Mouse (Mus musculus) WW6 (cell line): ENCODE measurements around the gene 1700020D05Rik.
A peak's percentile ranks its signal among the peaks of the same experiment; 100 is the strongest.

Source experiments
- DNase-seq: peaks from one replicate; pipeline ENCODE4 v3.0.0-alpha.2; 2013; ENCODE audit warnings: low read depth, low spot score

Gene 1700020D05Rik

DNA sequence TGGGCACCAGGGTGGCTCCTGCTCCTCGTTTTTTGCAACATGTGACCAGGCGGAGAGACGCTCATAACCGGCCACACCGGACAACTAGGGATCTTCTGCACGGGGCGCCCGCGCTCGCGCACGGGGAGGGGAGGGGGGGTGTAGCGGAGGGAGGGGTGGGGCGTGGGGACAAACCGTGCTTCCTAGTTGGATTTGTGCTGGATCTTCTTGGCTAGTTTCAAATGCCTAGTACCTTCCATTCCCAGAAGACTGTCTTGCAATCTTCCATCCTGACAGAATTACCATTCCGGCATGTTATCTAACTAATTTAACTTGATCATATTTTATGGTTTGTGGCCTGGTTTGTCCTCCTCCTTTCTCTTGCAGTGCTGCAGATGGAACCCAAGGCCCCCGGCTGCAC is at the start of gene 1700020D05Rik:
1700020D05Rik (minus strand) TSS at position 101 of the 400 bp plus-strand sequence.
- DNase-seq = no peak

DNA sequence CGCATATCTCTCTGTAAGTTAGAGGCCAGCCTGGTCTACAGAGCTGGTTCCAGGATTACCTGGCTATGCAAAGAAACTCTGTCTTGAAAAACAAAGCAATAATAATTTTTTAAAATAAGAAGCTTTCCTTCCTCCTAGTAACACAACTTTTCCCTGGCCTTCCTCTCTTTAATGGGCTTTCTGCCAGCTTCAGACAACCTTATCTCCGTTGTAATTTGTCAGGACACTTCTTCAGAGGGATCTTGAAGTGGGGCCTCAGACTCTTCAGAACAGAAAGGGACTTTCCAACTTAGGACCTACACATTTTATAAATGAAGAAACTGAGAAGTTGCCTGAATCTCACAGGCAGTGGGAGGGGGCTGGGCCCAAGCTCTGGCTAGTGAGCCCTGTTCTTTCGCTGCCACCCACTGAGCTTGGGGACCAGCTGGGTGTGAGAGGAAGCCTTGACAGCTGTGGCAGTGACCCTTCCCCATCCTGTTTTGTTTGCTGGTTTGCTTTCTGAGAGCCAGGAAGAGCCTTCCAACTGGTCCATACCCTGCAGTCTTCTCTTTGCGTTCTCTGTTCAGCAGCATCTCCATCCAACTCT is 44.0 kb upstream of the 1700020D05Rik start:
- DNase-seq = no peak

DNA sequence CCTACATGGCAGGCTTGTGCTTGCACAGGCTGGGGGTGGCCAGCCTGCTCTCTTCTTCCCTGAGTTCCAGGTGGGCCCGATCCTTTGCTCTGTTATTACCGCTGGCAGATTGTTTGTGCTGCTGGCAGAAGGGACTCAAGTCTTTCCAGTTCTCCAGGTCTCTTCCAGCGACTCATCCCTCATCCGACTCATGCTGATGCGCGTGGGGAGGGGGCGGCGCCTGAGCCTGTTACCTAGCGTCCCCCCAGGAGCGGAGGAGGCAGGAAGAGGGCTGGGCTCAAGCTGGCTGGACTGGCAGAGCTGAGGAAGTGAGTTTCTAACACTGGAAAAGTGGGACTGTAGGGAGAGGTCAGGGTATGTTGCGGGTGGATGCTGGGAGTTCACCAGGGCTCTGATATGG is 40.4 kb upstream of the 1700020D05Rik start:
- DNase-seq = no peak

DNA sequence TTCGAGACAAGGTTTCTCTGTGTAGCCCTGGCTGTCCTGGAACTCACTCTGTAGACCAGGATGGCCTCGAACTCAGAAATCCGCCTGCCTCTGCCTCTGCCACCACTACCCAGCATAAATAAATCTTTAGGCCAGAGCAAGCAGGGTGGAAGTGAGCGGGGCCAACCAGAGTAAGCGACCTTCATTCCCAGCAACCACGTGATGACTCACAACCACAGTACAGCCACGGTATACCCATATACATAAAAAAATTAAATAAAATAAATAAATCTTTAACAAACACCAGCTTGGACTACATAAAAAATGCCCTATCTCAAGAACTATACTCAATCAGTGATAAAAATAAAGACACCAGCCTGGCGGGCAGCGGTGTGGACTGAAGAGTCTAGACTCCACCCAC is 39.8 kb upstream of the 1700020D05Rik start:
- no peak for DNase-seq

DNA sequence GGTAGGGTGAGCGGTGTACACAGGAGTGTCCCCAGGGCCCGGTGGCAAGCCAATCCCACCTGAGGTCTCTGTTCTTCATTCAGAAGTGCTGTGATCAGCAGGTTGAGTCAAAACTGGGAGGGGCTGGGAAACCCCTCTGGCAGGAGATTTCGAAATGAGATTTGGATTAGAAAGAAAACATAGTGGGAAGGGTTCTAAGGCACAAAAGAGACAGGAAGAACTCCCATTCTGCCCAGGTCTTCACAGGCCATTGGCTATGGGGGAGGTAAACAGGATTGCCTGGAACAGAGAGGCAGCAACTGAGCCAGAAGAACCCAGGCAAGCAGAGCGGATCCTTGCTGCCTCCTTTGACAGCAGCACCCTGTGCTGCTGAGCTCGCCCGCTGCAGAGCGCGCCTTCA is 35.2 kb upstream of the 1700020D05Rik start:
- DNase-seq = no peak

DNA sequence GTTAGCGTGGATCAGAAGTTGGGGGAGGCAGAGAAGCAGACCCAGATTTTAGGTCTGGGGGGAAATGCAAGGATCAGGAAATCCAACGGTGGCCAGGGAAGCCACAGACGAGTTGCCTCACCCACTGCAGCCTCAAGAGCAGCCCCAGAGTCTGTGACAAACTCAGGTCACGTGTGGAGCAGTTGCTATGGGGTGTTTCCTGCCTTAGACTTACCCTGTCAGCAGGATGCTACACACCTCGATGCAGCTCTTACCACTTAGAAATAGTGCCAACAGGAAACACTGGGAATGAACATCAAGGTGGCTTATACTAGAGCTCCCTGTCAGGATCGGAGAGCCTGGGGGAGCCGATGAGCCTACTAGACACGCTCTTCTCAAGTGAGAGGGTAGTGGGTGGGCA is 28.9 kb upstream of the 1700020D05Rik start:
- no peak for DNase-seq

DNA sequence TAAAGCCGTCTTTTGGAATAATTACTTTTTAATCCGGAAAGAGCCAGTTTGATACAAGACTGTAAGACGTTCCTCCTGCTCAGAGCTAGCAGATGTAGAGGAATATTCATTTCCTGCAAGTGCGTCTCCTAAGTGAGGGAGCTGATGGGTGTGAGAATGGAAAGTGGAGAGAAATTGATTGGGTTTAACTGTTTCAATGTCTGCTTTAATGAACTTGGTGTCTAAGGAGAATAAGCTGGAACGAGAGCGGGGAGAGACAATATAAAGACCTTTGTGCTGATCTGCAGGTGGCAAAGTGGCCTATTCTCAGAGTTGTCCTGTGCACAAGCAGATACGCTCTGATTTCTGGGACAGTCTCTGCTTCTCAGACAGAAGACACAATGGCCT is 26.5 kb upstream of the 1700020D05Rik start:
- no peak for DNase-seq

DNA sequence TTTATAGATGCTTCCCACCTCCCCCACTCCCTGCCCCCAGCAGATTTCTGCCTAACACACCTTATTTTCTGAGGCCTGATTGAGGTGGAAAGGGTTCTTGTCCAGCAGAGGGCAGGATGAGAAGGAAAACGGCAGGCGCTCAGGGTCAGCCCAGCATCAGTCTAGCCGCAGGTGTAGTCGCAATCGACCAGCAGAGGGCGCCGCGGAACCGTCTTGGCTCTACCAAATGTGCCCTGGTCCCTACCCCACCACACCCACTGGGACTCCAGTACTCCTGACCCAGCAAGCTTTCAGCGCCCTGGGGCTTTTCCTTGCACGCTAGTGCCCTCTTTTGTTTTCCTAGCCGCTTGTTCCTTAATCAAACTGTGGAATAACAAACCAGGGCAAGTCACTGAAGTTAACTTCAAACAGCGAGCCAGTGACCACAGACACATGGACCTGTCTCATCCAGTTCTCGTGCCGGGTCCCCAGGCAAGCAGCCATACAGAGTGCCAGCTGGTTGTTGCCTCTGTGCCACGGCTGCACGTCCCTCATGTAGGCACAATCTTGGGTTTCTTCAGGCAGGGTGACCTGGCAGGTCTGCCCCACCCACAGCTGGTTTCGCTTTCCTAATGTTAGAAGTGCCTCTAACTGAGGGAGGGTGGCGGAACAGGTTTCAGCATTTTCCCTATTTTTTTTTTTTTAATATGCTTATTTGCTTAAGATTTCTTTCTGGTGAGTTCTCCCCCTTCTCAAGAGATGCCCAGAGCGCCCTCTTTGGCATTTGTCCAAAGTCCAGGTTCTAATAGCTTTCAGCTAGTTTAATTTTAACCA is 25.9 kb upstream of the 1700020D05Rik start:
- peak; percentile 84 for DNase-seq

DNA sequence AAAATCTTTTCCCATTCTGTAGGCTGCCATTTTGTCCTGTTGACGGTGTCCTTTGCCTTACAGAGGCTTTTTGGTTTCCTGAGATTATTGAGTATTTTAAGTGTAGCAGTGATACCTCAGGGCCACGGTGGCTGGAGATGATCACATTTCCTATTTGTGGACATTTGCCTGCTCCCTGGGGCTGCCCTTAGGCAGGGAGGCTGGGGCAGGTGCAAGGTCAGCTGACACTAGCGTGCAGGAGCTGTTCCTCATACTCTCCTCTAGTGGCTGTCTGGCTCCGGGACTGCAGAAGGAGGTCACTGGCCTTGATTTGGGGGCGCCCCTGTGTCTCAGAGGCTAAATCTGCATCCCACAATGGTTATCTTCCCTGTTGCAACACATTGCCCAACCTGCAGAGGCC is 21.6 kb upstream of the 1700020D05Rik start:
- no peak for DNase-seq

DNA sequence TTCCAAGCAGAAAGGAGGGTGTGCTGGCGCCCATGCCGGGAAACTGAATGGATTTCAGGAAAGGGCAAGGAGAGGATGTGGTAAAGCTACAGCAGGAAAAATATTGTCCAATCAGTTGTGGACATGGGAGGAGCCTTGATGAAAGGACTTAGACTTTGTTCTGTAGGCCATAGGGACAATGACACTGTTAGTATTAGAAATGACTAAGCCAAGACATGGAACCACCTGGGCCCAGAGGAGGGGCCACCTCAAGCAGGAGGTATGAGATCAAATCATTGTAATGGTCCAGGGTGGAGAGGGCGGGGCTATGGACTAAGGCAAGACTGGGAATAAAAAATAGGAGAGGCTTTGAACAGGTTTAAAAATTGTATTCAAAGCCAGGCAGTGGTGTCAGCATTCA is 15.1 kb upstream of the 1700020D05Rik start:
- DNase-seq = no peak

DNA sequence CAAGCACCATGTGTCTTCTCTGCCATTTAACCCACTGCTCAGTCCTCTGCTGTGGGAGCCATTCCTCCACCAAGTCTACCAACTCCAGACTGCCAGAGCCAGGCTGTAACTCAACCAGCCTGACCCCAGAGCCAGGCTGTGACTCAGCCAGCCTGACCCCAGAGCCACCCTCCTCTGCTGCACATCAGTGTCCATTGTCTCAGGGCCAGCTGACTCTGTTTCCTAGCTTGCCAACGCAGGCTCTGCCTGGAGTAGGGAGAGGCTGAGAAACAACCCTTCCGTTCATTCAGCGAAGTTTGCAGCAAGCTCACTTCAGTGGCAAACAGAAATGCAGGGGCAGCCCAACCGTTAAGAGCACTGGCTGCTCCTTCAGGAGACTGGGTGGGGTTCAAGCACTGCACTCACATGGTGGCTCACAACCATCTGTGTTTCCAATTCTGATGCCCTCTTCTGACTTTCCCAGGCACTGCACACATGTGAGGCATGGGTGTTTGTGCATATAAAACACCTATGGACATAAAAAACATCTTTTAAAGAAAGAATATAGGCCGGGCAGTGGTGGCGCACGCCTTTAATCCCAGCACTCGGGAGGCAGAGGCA is 13.4 kb upstream of the 1700020D05Rik start:
- DNase-seq = no peak

DNA sequence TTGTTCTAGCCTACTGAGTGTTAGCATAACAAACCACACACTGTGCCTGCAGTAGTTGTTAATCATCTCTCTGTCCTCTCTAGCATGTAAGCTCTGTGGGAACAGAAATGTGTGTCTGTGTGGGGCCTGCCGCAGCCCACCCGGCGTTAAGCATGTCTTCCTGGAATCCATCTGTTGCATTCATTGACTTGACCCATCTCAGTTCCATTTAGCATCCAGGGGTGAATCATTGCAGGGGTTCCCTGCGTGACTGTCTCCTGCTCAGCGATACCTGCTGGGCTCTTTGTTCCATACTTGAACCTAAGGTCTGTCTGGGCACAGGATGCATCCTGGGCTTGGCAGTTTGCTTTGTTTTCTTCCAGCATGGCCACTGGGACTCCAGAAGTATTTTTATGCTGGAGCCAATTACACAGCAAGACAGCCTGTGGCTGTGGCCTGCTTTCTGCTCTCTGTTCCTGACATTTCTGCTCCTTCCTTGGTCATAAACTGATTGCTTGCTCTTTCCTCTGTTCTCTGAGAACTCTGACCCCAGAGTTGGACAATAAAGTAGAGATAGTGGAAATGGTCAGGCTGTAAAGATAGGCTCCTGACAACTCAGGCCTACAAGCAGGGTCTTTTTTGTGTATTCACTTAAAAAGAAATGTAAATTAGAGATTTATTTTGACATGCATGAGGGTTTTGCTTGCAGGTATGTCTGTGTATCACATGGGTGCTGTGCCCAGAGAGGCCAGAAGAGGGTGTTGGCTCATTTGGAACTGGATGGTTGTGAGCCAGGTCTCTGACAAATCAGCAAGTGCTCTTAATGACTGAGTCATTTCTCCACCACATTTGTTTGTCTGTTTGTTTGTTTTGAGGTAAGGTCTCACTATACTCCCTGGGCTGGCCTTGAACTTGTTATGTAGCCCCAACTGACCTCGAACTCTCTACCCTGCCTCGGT is 12.5 kb upstream of the 1700020D05Rik start:
- DNase-seq = no peak

DNA sequence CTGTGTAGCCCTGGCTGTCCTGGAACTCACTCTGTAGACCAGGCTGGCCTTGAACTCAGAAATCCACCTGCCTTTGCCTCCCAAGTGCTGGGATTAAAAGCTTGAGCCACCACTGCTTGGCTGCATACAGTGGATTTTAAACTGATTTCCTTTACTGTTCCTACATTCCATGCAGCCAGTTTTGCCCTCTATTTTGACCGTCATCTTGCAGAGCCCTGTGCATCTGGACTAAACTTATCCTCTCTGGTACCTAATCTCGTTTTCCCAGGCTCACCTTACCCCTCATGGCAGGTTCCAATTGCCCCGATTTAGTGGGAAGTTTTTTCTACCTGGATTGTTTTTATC is 9.4 kb upstream of the 1700020D05Rik start:
- DNase-seq = no peak

DNA sequence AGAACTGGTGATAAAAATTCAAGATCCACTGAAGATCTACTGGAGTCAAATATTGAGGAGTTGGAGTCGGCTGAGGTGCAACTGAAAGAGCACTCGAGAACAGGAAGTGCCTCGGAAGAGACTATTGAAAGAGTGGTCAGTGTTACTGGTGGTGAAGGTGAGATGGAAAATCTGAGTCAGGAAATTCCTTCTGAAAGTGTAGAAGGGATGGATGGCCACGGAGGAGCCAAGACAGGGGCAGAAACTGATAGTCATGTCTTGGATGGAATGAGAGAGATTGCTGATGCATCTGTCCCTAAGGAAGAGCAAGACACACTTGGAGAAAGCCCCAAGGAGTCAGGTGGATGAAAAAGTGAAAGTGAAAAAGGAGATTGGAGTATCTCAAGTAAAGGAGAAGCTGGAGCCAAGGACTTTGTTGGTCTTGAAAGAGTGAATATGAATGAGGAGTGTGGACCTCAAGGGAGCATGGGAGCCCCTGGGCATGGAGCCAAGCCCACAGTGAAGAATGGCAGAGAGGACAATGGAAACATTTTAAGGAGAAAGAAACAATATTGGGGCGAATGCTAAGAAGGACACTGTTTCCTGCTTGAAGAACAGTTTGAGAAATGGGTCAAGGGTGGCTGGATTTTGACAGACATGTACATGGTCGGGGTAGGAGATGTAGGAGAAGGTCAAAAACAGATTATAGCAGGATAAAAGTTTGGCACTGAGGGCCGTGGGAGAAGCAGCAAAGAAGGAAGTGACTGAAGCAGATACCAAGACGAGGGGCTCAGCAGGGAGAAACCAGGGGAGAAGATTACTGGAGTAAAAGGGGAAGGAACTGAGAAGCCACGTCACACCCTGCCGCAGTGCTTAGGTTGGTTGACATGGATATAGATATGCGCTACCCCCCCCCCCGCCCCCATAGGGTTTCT is 8.8 kb upstream of the 1700020D05Rik start:
- DNase-seq = no peak

DNA sequence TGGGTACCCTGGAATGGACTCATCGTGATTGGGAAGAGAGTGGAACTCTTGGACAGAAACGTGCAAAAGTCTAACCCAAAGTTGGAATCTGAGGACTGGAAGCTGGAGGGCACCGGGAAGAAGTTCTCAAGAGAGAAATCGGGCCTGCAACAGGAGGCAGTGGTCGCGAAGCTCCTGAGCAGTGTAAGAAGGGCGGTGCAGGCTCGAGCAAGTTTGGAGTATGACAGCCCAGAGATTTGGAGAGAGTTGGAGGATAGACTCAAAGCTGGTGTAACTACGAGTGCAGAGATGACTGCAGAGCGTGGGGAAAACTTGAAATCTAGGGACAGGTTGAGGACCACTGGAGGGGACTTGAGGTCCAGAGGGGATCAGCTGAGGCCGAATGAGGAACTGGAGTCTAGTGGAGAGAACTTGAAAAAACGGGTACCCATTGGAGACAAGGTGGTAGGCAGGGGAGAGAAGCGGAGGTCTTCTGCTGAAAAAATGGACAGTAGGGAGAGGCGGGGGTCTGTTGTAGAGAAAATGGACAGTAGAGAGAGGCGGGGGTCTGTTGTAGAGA is 7.6 kb upstream of the 1700020D05Rik start:
- DNase-seq = no peak

DNA sequence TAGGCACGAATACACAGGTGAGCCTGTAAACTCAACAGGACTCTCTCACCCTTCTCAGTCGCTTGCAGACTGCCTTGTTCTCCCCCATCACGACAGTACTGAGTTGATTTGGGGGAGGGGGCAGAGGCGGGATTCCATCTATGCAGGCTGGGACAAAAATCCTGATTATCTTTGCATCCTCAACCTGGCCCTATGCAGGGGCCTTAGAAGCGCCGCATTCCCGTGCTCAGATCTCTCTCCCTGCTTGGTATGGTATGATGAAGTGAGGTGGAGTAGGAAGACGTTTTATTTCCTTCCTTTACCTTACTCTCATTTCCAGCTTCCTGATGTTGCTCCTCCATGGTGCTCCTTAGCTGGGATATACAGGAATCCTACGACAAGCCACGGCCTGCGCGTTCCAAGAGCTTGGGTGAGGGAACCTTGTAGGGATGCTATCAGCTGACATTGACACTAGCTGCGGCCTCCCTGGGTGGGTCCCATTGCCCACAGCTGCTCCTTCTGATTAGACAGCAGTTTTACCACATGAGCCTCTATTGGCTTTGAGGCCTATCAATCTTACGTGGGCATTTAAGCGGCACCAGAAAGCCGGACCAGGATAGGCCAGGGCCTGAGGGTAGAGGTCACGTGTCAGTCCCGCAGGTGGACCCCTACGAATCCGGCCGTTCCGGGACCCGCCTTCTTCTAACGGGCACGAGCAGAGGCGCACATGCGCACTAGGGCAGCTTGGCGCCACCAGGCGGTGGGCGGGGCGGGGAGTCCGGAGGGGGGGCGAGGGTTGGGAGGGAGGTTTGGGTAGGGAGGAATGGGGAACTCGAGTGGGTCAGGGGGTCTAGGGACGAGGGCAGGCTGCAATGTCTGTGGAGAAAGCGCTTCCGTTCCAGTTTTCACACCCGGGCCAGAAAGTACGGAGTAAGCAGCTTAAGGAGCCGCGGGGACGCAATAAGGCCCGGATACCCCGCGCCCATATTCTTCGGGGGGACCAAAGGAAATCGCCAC is 6.7 kb upstream of the 1700020D05Rik start, which contains the start of gene Snx32:
Snx32 (minus strand) TSS at position 508 of the 996 bp plus-strand sequence.
- DNase-seq = peak; percentile 93

DNA sequence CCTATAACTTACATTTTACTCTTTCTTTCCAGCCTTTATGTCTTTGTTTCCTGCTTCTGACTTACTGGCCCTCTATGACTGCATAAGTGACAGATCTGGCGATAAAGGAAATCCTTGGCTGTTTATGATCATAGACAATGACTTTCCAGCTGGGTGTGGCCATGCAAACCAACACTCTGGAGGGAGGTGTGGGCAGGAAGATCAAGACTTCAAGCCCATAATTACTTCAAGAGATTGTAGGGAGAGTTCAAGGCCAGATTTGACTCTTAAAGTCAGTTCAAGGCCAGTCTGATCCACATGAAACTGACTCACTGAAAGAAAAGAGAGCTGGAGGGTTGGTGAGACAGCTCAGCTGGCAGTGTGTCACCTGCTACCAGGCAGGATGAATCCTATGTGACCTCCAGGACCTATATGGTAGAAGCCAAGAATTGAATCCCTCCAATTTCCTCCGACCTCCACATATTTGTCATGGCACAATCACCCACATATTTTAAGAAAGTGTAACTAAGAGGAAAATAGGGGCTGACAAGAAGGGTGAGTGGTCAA is 3.2 kb downstream of the 1700020D05Rik start:
- no peak for DNase-seq

DNA sequence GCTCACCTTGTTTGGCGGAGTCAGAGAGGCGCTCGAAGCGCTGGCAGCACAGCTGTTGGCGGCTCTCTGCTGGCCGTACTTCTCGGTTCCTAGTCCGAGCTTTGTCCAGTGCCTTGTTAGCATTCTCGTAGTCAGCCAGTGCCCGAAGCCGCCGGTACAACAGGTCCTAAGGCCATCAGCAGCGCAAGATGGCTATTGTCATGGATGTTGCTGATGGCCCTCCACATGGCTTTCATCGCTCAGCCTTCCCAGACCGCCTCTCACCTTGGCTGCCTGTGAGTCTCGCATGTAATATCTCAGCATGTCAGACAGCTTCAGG is 7.6 kb downstream of the 1700020D05Rik start:
- no peak for DNase-seq
